Mouse (Mus musculus): Measurements from ENCODE around the gene Cnot3. TPM values are rescaled to one million over a fixed set of nuclear protein-coding genes. Genes with fewer than 3 reads are reported as not detected.
A peak's percentile ranks its signal among the peaks of the same experiment; 100 is the strongest.

Gene Cnot3
- polyA plus RNA-seq, 1 experiment from 2014 or later, result 50.9 TPM

GRCm38 (mm10) chr7:3643843-3644242 lies 1.2 kb upstream of the Cnot3 start:
- H3K36me3 ChIP-seq (ENCODE audit: control insufficient read depth, insufficient read depth, low read length), result peaks cover 10% of the 10 kb centered on the region
- no peak for ATAC-seq (ENCODE audit: low FRiP score)

GRCm38 (mm10) chr7:3644348-3644671 lies 758 bp upstream of the Cnot3 start:
- WGBS, result 0% methylated on average over 11 of the region's 11 CpGs
- DNase-seq (ENCODE audit: low spot score) (no peak), ATAC-seq (ENCODE audit: low FRiP score) (peak; percentile 0; the same call in 1 of the 2 replicates)
- Histone ChIP-seq H3K9me3 (ENCODE audit: control insufficient read depth, low read length) (no peaks in the 10 kb centered on the region), H3K27ac (ENCODE audit: low read depth, low read length) (no peak overlapping the region), H3K27me3 (ENCODE audit: control insufficient read depth, insufficient read depth, low read length) (no peaks in the 10 kb centered on the region), H3K9ac (ENCODE audit: low read depth, low read length) (peak overlapping the region; percentile 15; the same call in 1 of the 2 replicates), H3K4me3 (ENCODE audit: low read depth, low read length) (peak overlapping the region; percentile 81), H3K4me1 (replicated peaks; ENCODE audit: control insufficient read depth, insufficient read depth, low read length) (peaks cover 10% of the 10 kb centered on the region; the same call in 1 of the 2 replicates), H3K4me2 (replicated peaks; ENCODE audit: low read depth, low read length) (peak overlapping the region; percentile 38), H3K36me3 (ENCODE audit: control insufficient read depth, insufficient read depth, low read length) (peaks cover 10% of the 10 kb centered on the region)

More at GRCm38 (mm10) chr7:3643843-3644242, 1.2 kb upstream of the Cnot3 start:
- H3K27me3 ChIP-seq (ENCODE audit: control insufficient read depth, insufficient read depth, low read length), result no peaks in the 10 kb centered on the region
- peak overlapping the region; percentile 81; the same call in 1 of the 2 replicates for H3K4me3 ChIP-seq (ENCODE audit: low read depth, low read length)
- WGBS, result 28% methylated on average over 9 of the region's 9 CpGs
- H3K27ac ChIP-seq (ENCODE audit: low read depth, low read length), result no peak overlapping the region
- peak overlapping the region; percentile 15; the same call in 1 of the 2 replicates for H3K9ac ChIP-seq (ENCODE audit: low read depth, low read length)
- no peak for DNase-seq (ENCODE audit: low spot score)
- H3K4me1 ChIP-seq (replicated peaks; ENCODE audit: control insufficient read depth, insufficient read depth, low read length), result peaks cover 10% of the 10 kb centered on the region; the same call in 1 of the 2 replicates
- peak overlapping the region; percentile 38 for H3K4me2 ChIP-seq (replicated peaks; ENCODE audit: low read depth, low read length)
- no peaks in the 10 kb centered on the region for H3K9me3 ChIP-seq (ENCODE audit: control insufficient read depth, low read length)

GRCm38 (mm10) chr7:3645488-3646025 lies 489 bp downstream of the Cnot3 start:
- peak; percentile 4; the same call in 1 of the 2 replicates for ATAC-seq (ENCODE audit: low FRiP score)
- H3K27me3 ChIP-seq (ENCODE audit: control insufficient read depth, insufficient read depth, low read length), result no peaks in the 10 kb centered on the region
- H3K4me2 ChIP-seq (replicated peaks; ENCODE audit: low read depth, low read length), result peak overlapping the region; percentile 69
- peak overlapping the region; percentile 81 for H3K4me3 ChIP-seq (ENCODE audit: low read depth, low read length)
- peak overlapping the region; percentile 89 for H3K9ac ChIP-seq (ENCODE audit: low read depth, low read length)
- no peak for DNase-seq (ENCODE audit: low spot score)
- 0 out of 2 replicates have a peak, but pooled peaks cover under 1% of the 10 kb centered on the region for H3K36me3 ChIP-seq (ENCODE audit: control insufficient read depth, insufficient read depth, low read length)
- peak overlapping the region; percentile 97 for H3K27ac ChIP-seq (ENCODE audit: low read depth, low read length)
- WGBS, result 1% methylated on average over 45 of the region's 58 CpGs
- H3K9me3 ChIP-seq (ENCODE audit: control insufficient read depth, low read length), result no peaks in the 10 kb centered on the region
- peaks cover 10% of the 10 kb centered on the region; the same call in 1 of the 2 replicates for H3K4me1 ChIP-seq (replicated peaks; ENCODE audit: control insufficient read depth, insufficient read depth, low read length)

GRCm38 (mm10) chr7:3646188-3646587 lies 1.1 kb downstream of the Cnot3 start:
- no peak for ATAC-seq (ENCODE audit: low FRiP score)
- no peaks in the 10 kb centered on the region for H3K9me3 ChIP-seq (ENCODE audit: control insufficient read depth, low read length)
- no peak overlapping the region for H3K27ac ChIP-seq (ENCODE audit: low read depth, low read length)

GRCm38 (mm10) chr7:3646641-3647040 lies 1.6 kb downstream of the Cnot3 start:
- DNase-seq (ENCODE audit: low spot score), result no peak
- no peak for ATAC-seq (ENCODE audit: low FRiP score)
- Histone ChIP-seq H3K36me3 (ENCODE audit: control insufficient read depth, insufficient read depth, low read length) (no peaks in the 10 kb centered on the region), H3K4me3 (ENCODE audit: low read depth, low read length) (peak overlapping the region; percentile 81), H3K27ac (ENCODE audit: low read depth, low read length) (no peak overlapping the region), H3K4me2 (replicated peaks; ENCODE audit: low read depth, low read length) (peak overlapping the region; percentile 69), H3K9ac (ENCODE audit: low read depth, low read length) (peak overlapping the region; percentile 89), H3K9me3 (ENCODE audit: control insufficient read depth, low read length) (no peaks in the 10 kb centered on the region), H3K4me1 (replicated peaks; ENCODE audit: control insufficient read depth, insufficient read depth, low read length) (peaks cover 10% of the 10 kb centered on the region; the same call in 1 of the 2 replicates), H3K27me3 (ENCODE audit: control insufficient read depth, insufficient read depth, low read length) (no peaks in the 10 kb centered on the region)
- 77% methylated on average over 4 of the region's 4 CpGs for WGBS

More at GRCm38 (mm10) chr7:3646188-3646587, 1.1 kb downstream of the Cnot3 start:
- WGBS, result 45% methylated on average over 9 of the region's 9 CpGs
- Histone ChIP-seq H3K4me3 (ENCODE audit: low read depth, low read length) (peak overlapping the region; percentile 81), H3K4me2 (replicated peaks; ENCODE audit: low read depth, low read length) (peak overlapping the region; percentile 69), H3K9ac (ENCODE audit: low read depth, low read length) (peak overlapping the region; percentile 89), H3K27me3 (ENCODE audit: control insufficient read depth, insufficient read depth, low read length) (no peaks in the 10 kb centered on the region), H3K36me3 (ENCODE audit: control insufficient read depth, insufficient read depth, low read length) (no peaks in the 10 kb centered on the region), H3K4me1 (replicated peaks; ENCODE audit: control insufficient read depth, insufficient read depth, low read length) (peaks cover 10% of the 10 kb centered on the region; the same call in 1 of the 2 replicates)
- DNase-seq (ENCODE audit: low spot score), result no peak

- DNase-seq (ENCODE audit: low spot score) (no peak), ATAC-seq (ENCODE audit: low FRiP score) (no peak)
- Histone ChIP-seq H3K9ac (ENCODE audit: low read depth, low read length) (no peak overlapping the region), H3K4me1 (replicated peaks; ENCODE audit: control insufficient read depth, insufficient read depth, low read length) (no peaks in the 10 kb centered on the region), H3K27ac (ENCODE audit: low read depth, low read length) (no peak overlapping the region), H3K4me2 (replicated peaks; ENCODE audit: low read depth, low read length) (no peak overlapping the region), H3K9me3 (ENCODE audit: control insufficient read depth, low read length) (no peaks in the 10 kb centered on the region), H3K36me3 (ENCODE audit: control insufficient read depth, insufficient read depth, low read length) (peaks cover 45% of the 10 kb centered on the region), H3K4me3 (ENCODE audit: low read depth, low read length) (no peak overlapping the region), H3K27me3 (ENCODE audit: control insufficient read depth, insufficient read depth, low read length) (no peaks in the 10 kb centered on the region)
- 92% methylated on average over 4 of the region's 4 CpGs for WGBS
These were observed 11.9 kb downstream of the Cnot3 start for GRCm38 (mm10) chr7:3656966-3657365.

GRCm38 (mm10) chr7:3658578-3658977 lies 13.5 kb downstream of the Cnot3 start:
- ATAC-seq (ENCODE audit: low FRiP score), result no peak
- H3K4me1 ChIP-seq (replicated peaks; ENCODE audit: control insufficient read depth, insufficient read depth, low read length), result no peaks in the 10 kb centered on the region

GRCm38 (mm10) chr7:3664524-3665214 lies 19.6 kb downstream of the Cnot3 start:
- peak; percentile 32 for ATAC-seq (ENCODE audit: low FRiP score)
- Histone ChIP-seq H3K9me3 (ENCODE audit: control insufficient read depth, low read length) (no peaks in the 10 kb centered on the region), H3K4me1 (replicated peaks; ENCODE audit: control insufficient read depth, insufficient read depth, low read length) (no peaks in the 10 kb centered on the region), H3K4me3 (ENCODE audit: low read depth, low read length) (peak overlapping the region; percentile 61), H3K4me2 (replicated peaks; ENCODE audit: low read depth, low read length) (peak overlapping the region; percentile 36), H3K36me3 (ENCODE audit: control insufficient read depth, insufficient read depth, low read length) (peaks cover 10% of the 10 kb centered on the region), H3K27ac (ENCODE audit: low read depth, low read length) (0 out of 2 replicates have a peak overlapping the region, but pooled peaks have one; percentile 47), H3K27me3 (ENCODE audit: control insufficient read depth, insufficient read depth, low read length) (no peaks in the 10 kb centered on the region), H3K9ac (ENCODE audit: low read depth, low read length) (peak overlapping the region; percentile 66)
- DNase-seq (ENCODE audit: low spot score), result peak; percentile 34
- 33% methylated on average over 15 of the region's 15 CpGs for WGBS

More at GRCm38 (mm10) chr7:3658578-3658977, 13.5 kb downstream of the Cnot3 start:
- H3K36me3 ChIP-seq (ENCODE audit: control insufficient read depth, insufficient read depth, low read length), result peaks cover 40% of the 10 kb centered on the region
- no peak overlapping the region for H3K9ac ChIP-seq (ENCODE audit: low read depth, low read length)
- H3K9me3 ChIP-seq (ENCODE audit: control insufficient read depth, low read length), result no peaks in the 10 kb centered on the region
- H3K27me3 ChIP-seq (ENCODE audit: control insufficient read depth, insufficient read depth, low read length), result no peaks in the 10 kb centered on the region
- DNase-seq (ENCODE audit: low spot score), result no peak
- H3K4me3 ChIP-seq (ENCODE audit: low read depth, low read length), result no peak overlapping the region
- no peak overlapping the region for H3K4me2 ChIP-seq (replicated peaks; ENCODE audit: low read depth, low read length)
- 91% methylated on average over 14 of the region's 14 CpGs for WGBS
- no peak overlapping the region for H3K27ac ChIP-seq (ENCODE audit: low read depth, low read length)
